Mouse (Mus musculus): ENCODE data around the gene Lmo2. TPM values are rescaled to one million over a fixed set of nuclear protein-coding genes. Genes with fewer than 3 reads are reported as not detected.

The Lmo2 gene
- total and polyA plus RNA-seq, 3 experiments = 19.5 to 25.3 (median 19.8) TPM

GRCm38 (mm10) chr2:103945571-103946092, 12.2 kb upstream of the Lmo2 start:
- no peaks in the 10 kb centered on the region; the same call in 1 of the 2 replicates for H3K4me1 ChIP-seq (ENCODE audit: control insufficient read depth, insufficient read depth, low read length)
- no peak overlapping the region for H3K9ac ChIP-seq (ENCODE audit: low read depth, low read length)
- no peak overlapping the region for H3K27ac ChIP-seq
- TF ChIP-seq CTCF (IDR thresholded peaks at IDR 0.05) (no peak), EP300 (IDR thresholded peaks at IDR 0.05; ENCODE audit: insufficient read depth, low read depth, low read length) (no peak), POLR2A (IDR thresholded peaks at IDR 0.05; ENCODE audit: insufficient read depth, low read depth, low read length) (no peak)
- peak in 1 of 2 experiments; percentile 32 for DNase-seq
- no peak overlapping the region for H3K4me3 ChIP-seq
- WGBS = 45% methylated on average over 5 of the region's 5 CpGs
- no peaks in the 10 kb centered on the region for H3K27me3 ChIP-seq (ENCODE audit: control insufficient read depth, insufficient read depth, low read length)
- no peaks in the 10 kb centered on the region for H3K79me2 ChIP-seq (replicated peaks; ENCODE audit: control insufficient read depth, insufficient read depth, low read length)
- H3K36me3 ChIP-seq (ENCODE audit: control insufficient read depth, insufficient read depth, low read length) = no peaks in the 10 kb centered on the region
- intact Hi-C loops (cut with DNase I) = no loop called here

GRCm38 (mm10) chr2:103946892-103947291, 10.9 kb upstream of the Lmo2 start:
- H3K79me2 ChIP-seq (replicated peaks; ENCODE audit: control insufficient read depth, insufficient read depth, low read length) = no peaks in the 10 kb centered on the region
- H3K36me3 ChIP-seq (ENCODE audit: control insufficient read depth, insufficient read depth, low read length) = no peaks in the 10 kb centered on the region
- H3K9ac ChIP-seq (ENCODE audit: low read depth, low read length) = no peak overlapping the region
- TF ChIP-seq EP300 (IDR thresholded peaks at IDR 0.05; ENCODE audit: insufficient read depth, low read depth, low read length) (no peak), CTCF (IDR thresholded peaks at IDR 0.05) (no peak), POLR2A (IDR thresholded peaks at IDR 0.05; ENCODE audit: insufficient read depth, low read depth, low read length) (no peak)
- H3K4me3 ChIP-seq = no peak overlapping the region
- H3K27me3 ChIP-seq (ENCODE audit: control insufficient read depth, insufficient read depth, low read length) = no peaks in the 10 kb centered on the region
- WGBS = 75% methylated on average over 8 of the region's 8 CpGs
- intact Hi-C loops (cut with DNase I) = no loop called here
- H3K4me1 ChIP-seq (ENCODE audit: control insufficient read depth, insufficient read depth, low read length) = no peaks in the 10 kb centered on the region; the same call in 1 of the 2 replicates
- no peak overlapping the region for H3K27ac ChIP-seq
- no peak for DNase-seq

DNA sequence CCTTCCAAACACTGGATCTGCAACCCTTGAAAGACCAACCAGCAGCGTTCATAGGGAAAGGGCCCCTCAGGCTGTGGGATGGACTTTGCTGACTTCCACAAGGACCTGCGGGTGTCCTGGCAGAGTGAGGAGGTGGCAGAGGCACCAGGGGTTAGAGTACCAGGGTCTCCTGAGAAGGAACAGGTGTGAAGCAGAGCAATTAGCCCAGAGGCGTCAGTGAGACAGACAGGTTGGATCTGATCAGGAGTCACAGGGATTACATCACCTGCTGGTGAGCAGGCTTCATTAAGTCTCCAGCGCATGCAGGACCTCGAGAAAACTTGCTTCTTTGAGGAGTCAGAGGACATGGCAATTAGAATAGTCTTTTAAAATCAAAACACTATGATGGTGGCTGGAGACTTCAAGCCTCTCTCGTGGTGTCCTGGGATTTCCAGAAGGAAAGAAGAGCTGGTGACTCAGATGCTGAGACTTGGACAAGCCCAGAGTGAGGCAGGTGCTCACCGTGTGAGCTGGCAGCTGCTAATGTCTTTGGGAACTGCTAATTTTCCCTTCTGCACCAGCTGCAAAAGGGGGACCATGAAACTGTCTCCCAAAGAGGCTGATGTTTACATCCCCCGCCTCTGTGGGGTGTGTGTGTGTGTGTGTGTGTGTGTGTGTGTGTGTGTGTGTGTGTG, 9.7 kb upstream of the Lmo2 start:
- TF ChIP-seq CTCF (IDR thresholded peaks at IDR 0.05) (no peak), POLR2A (IDR thresholded peaks at IDR 0.05; ENCODE audit: insufficient read depth, low read depth, low read length) (no peak), EP300 (IDR thresholded peaks at IDR 0.05; ENCODE audit: insufficient read depth, low read depth, low read length) (no peak)
- intact Hi-C loops (cut with DNase I) = no loop called here
- WGBS = 69% methylated on average over 8 of the region's 8 CpGs
- no peak for DNase-seq
- Histone ChIP-seq H3K4me3 (no peak overlapping the region), H3K27ac (no peak overlapping the region), H3K9ac (ENCODE audit: low read depth, low read length) (no peak overlapping the region), H3K79me2 (replicated peaks; ENCODE audit: control insufficient read depth, insufficient read depth, low read length) (no peaks in the 10 kb centered on the region), H3K4me1 (ENCODE audit: control insufficient read depth, insufficient read depth, low read length) (no peaks in the 10 kb centered on the region; the same call in 1 of the 2 replicates), H3K36me3 (ENCODE audit: control insufficient read depth, insufficient read depth, low read length) (no peaks in the 10 kb centered on the region), H3K27me3 (ENCODE audit: control insufficient read depth, insufficient read depth, low read length) (no peaks in the 10 kb centered on the region)

- no peak overlapping the region for H3K9ac ChIP-seq (ENCODE audit: low read depth, low read length)
- H3K79me2 ChIP-seq (replicated peaks; ENCODE audit: control insufficient read depth, insufficient read depth, low read length) = no peaks in the 10 kb centered on the region
- no peak overlapping the region for H3K4me3 ChIP-seq
- H3K36me3 ChIP-seq (ENCODE audit: control insufficient read depth, insufficient read depth, low read length) = no peaks in the 10 kb centered on the region
- 90% methylated on average over 6 of the region's 6 CpGs for WGBS
- TF ChIP-seq CTCF (IDR thresholded peaks at IDR 0.05) (no peak), POLR2A (IDR thresholded peaks at IDR 0.05; ENCODE audit: insufficient read depth, low read depth, low read length) (no peak), EP300 (IDR thresholded peaks at IDR 0.05; ENCODE audit: insufficient read depth, low read depth, low read length) (no peak)
- intact Hi-C loops (cut with DNase I) = no loop called here
- H3K27ac ChIP-seq = no peak overlapping the region
- H3K27me3 ChIP-seq (ENCODE audit: control insufficient read depth, insufficient read depth, low read length) = no peaks in the 10 kb centered on the region
- H3K4me1 ChIP-seq (ENCODE audit: control insufficient read depth, insufficient read depth, low read length) = no peaks in the 10 kb centered on the region
- DNase-seq = no peak
Measured at GRCm38 (mm10) chr2:103953050-103953835, 4.5 kb upstream of the Lmo2 start.

DNA sequence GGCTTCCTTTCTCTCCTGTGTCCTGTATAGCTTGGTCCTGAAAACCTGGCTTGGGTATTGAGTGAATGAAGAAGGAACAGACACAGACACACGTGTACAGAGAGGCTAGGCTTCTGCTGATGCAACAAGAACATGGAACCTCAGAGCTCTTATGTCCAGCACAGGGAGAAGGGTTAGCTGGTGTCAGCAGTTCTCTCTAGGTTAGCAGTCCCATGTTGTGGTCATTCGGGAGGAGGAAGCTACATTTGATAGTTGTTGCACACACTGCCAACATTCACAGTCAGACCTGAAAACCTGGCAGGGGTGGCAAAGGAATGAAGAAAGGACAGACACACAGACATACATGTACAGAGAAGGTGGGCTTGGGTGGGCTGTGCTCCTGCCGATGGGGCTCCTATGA, 2.1 kb upstream of the Lmo2 start:
- Histone ChIP-seq H3K4me3 (no peak overlapping the region), H3K4me1 (ENCODE audit: control insufficient read depth, insufficient read depth, low read length) (no peaks in the 10 kb centered on the region), H3K36me3 (ENCODE audit: control insufficient read depth, insufficient read depth, low read length) (no peaks in the 10 kb centered on the region), H3K27ac (no peak overlapping the region), H3K79me2 (replicated peaks; ENCODE audit: control insufficient read depth, insufficient read depth, low read length) (no peaks in the 10 kb centered on the region), H3K27me3 (ENCODE audit: control insufficient read depth, insufficient read depth, low read length) (no peaks in the 10 kb centered on the region), H3K9ac (ENCODE audit: low read depth, low read length) (no peak overlapping the region)
- DNase-seq = no peak
- intact Hi-C loops (cut with DNase I) = no loop called here
- TF ChIP-seq POLR2A (IDR thresholded peaks at IDR 0.05; ENCODE audit: insufficient read depth, low read depth, low read length) (no peak), CTCF (IDR thresholded peaks at IDR 0.05) (no peak), EP300 (IDR thresholded peaks at IDR 0.05; ENCODE audit: insufficient read depth, low read depth, low read length) (no peak)
- 57% methylated on average over 3 of the region's 3 CpGs for WGBS

GRCm38 (mm10) chr2:103956867-103957266, 919 bp upstream of the Lmo2 start:
- DNase-seq = no peak
- Histone ChIP-seq H3K4me3 (no peak overlapping the region), H3K36me3 (ENCODE audit: control insufficient read depth, insufficient read depth, low read length) (no peaks in the 10 kb centered on the region), H3K4me1 (ENCODE audit: control insufficient read depth, insufficient read depth, low read length) (no peaks in the 10 kb centered on the region), H3K27me3 (ENCODE audit: control insufficient read depth, insufficient read depth, low read length) (no peaks in the 10 kb centered on the region), H3K79me2 (replicated peaks; ENCODE audit: control insufficient read depth, insufficient read depth, low read length) (no peaks in the 10 kb centered on the region), H3K27ac (no peak overlapping the region), H3K9ac (ENCODE audit: low read depth, low read length) (no peak overlapping the region)
- TF ChIP-seq EP300 (IDR thresholded peaks at IDR 0.05; ENCODE audit: insufficient read depth, low read depth, low read length) (no peak), POLR2A (IDR thresholded peaks at IDR 0.05; ENCODE audit: insufficient read depth, low read depth, low read length) (no peak), CTCF (IDR thresholded peaks at IDR 0.05) (no peak)
- 81% methylated on average over 6 of the region's 6 CpGs for WGBS
- intact Hi-C loops (cut with DNase I) = no loop called here

Data from heart, adult 2 months (tissue).